Mouse (Mus musculus) gastrocnemius, adult 8-10 months (tissue): ENCODE measurements around the gene Lamp1. TPM values are rescaled to one million over a fixed set of nuclear protein-coding genes. Genes with fewer than 3 reads are reported as not detected.

Experiments
- DNase-seq, 2 experiments: peaks; one replicate each; pipeline ENCODE4 v3.0.0; 2022; ENCODE audit warnings: low spot score in 2 of 2
- total RNA-seq, 4 experiments: library from RNA; stranded (reverse); gene quantifications; 2 replicates each; pipeline ENCODE4 v1.2.4; 2022

The Lamp1 gene
- total RNA-seq, 4 experiments from 2014 or later: 405 to 451 (median 426) TPM

- no peak for DNase-seq
Observed at GRCm38 (mm10) chr8:13162098-13162497, 3.1 kb downstream of the Lamp1 start.

GRCm38 (mm10) chr8:13163563-13163962, 4.6 kb downstream of the Lamp1 start:
- no peak for DNase-seq

GRCm38 (mm10) chr8:13164361-13164760, 5.4 kb downstream of the Lamp1 start:
- DNase-seq: no peak

GRCm38 (mm10) chr8:13170510-13170909, 11.5 kb downstream of the Lamp1 start:
- DNase-seq: no peak

GRCm38 (mm10) chr8:13174305-13174704, 15.3 kb downstream of the Lamp1 start:
- no peak for DNase-seq

GRCm38 (mm10) chr8:13174811-13175210, 15.8 kb downstream of the Lamp1 start:
- no peak for DNase-seq

- no peak for DNase-seq
Observed at GRCm38 (mm10) chr8:13175650-13176049, 16.7 kb downstream of the Lamp1 start.

GRCm38 (mm10) chr8:13177173-13177852, 18.4 kb downstream of the Lamp1 start:
- DNase-seq: no peak

GRCm38 (mm10) chr8:13178137-13178536, 19.2 kb downstream of the Lamp1 start:
- no peak for DNase-seq

- no peak for DNase-seq
Observed at GRCm38 (mm10) chr8:13179482-13179881, 20.5 kb downstream of the Lamp1 start.

- no peak for DNase-seq
Observed at GRCm38 (mm10) chr8:13179948-13180347, 21.0 kb downstream of the Lamp1 start.

GRCm38 (mm10) chr8:13180408-13180807, 21.4 kb downstream of the Lamp1 start:
- DNase-seq: no peak

GRCm38 (mm10) chr8:13180911-13181690, 22.1 kb downstream of the Lamp1 start:
- no peak for DNase-seq

GRCm38 (mm10) chr8:13181691-13181976, 22.7 kb downstream of the Lamp1 start:
- DNase-seq: no peak

- no peak for DNase-seq
Observed at GRCm38 (mm10) chr8:13186819-13187218, 27.9 kb downstream of the Lamp1 start.

GRCm38 (mm10) chr8:13187229-13187628, 28.3 kb downstream of the Lamp1 start:
- DNase-seq: peak; percentile 35 to 66

- DNase-seq: no peak
Observed at GRCm38 (mm10) chr8:13187638-13188037, 28.7 kb downstream of the Lamp1 start.

- no peak for DNase-seq
Observed at GRCm38 (mm10) chr8:13188052-13188555, 29.1 kb downstream of the Lamp1 start.

GRCm38 (mm10) chr8:13188857-13189256, 29.9 kb downstream of the Lamp1 start:
- DNase-seq: no peak

- DNase-seq: no peak
Observed at GRCm38 (mm10) chr8:13190235-13190634, 31.3 kb downstream of the Lamp1 start.

GRCm38 (mm10) chr8:13194818-13195217, 35.9 kb downstream of the Lamp1 start:
- no peak for DNase-seq

GRCm38 (mm10) chr8:13197493-13197892, 38.5 kb downstream of the Lamp1 start:
- DNase-seq: no peak
